Mouse (Mus musculus) right cerebral cortex, postnatal 10 days (tissue): ENCODE measurements around the gene Adat1.

Experiments
- DNase-seq, 2 experiments: peaks; one replicate each; pipeline ENCODE4 v3.0.0; 2021; ENCODE audit warnings: low spot score in 2 of 2

Gene Adat1

GRCm38 (mm10) chr8:111968541-111968940 is 23.6 kb downstream of the Adat1 start:
- no peak for DNase-seq

GRCm38 (mm10) chr8:111967246-111967870 is 24.7 kb downstream of the Adat1 start:
- no peak for DNase-seq

GRCm38 (mm10) chr8:111964849-111965561 is 27.1 kb downstream of the Adat1 start:
- no peak for DNase-seq

- no peak for DNase-seq
These were observed 27.8 kb downstream of the Adat1 start for GRCm38 (mm10) chr8:111964351-111964750.

- no peak for DNase-seq
These were observed 28.6 kb downstream of the Adat1 start for GRCm38 (mm10) chr8:111963546-111963945.

GRCm38 (mm10) chr8:111963091-111963490 is 29.0 kb downstream of the Adat1 start:
- DNase-seq = no peak

GRCm38 (mm10) chr8:111962589-111962988 is 29.5 kb downstream of the Adat1 start:
- DNase-seq = no peak

- DNase-seq = no peak
These were observed 30.8 kb downstream of the Adat1 start for GRCm38 (mm10) chr8:111961330-111961729.

GRCm38 (mm10) chr8:111960591-111961321 is 31.3 kb downstream of the Adat1 start:
- DNase-seq = no peak

- DNase-seq = no peak
These were observed 34.9 kb downstream of the Adat1 start for GRCm38 (mm10) chr8:111957231-111957630.

GRCm38 (mm10) chr8:111955879-111956278 is 36.2 kb downstream of the Adat1 start:
- DNase-seq = no peak

- DNase-seq = no peak
These were observed 37.1 kb downstream of the Adat1 start for GRCm38 (mm10) chr8:111954844-111955594.

- no peak for DNase-seq
These were observed 40.2 kb downstream of the Adat1 start for GRCm38 (mm10) chr8:111951936-111952335.

- peak; percentile 66 to 85 for DNase-seq
These were observed 40.8 kb downstream of the Adat1 start for GRCm38 (mm10) chr8:111951317-111951716.

GRCm38 (mm10) chr8:111950846-111951245 is 41.3 kb downstream of the Adat1 start:
- no peak for DNase-seq

- DNase-seq = no peak
These were observed 44.1 kb downstream of the Adat1 start for GRCm38 (mm10) chr8:111947954-111948353.

GRCm38 (mm10) chr8:111947144-111947543 is 45.0 kb downstream of the Adat1 start:
- no peak for DNase-seq

- no peak for DNase-seq
These were observed 48.6 kb downstream of the Adat1 start for GRCm38 (mm10) chr8:111943544-111943943.

- peak; percentile 48 to 54 for DNase-seq
These were observed 51.0 kb downstream of the Adat1 start for GRCm38 (mm10) chr8:111941101-111941454.

- DNase-seq = peak; percentile 98 to 99
These were observed 51.7 kb downstream of the Adat1 start, which contains the start of gene Gabarapl2 for GRCm38 (mm10) chr8:111940171-111941100. TSS of gene Gabarapl2 (plus strand) at chr8:111940703.
